Mouse (Mus musculus) myocyte (in vitro differentiated cells): ENCODE measurements at regions not wholly inside any gene's neighbourhood (a gene's known extent, or its start where the extent isn't known, plus 50 kb on each side); places are given as distances from the start of the nearest gene placed in this dataset.

ENCODE experiments used
- H3K27me3 ChIP-seq: one replicate; pipeline ENCODE4 v1.6.1; 2011; ENCODE audit not compliant: control insufficient read depth, insufficient read depth, insufficient read length
- H3K36me3 ChIP-seq: one replicate; pipeline ENCODE4 v1.6.1; 2011; ENCODE audit not compliant: control insufficient read depth, insufficient read depth
- H3K4me2 ChIP-seq: one replicate; pipeline ENCODE4 v1.6.1; 2011; ENCODE audit warnings: low read depth, control low read depth
- H3K4me3 ChIP-seq: one replicate; pipeline ENCODE4 v1.5.1; 2011; ENCODE audit warnings: mild to moderate bottlenecking, control low read depth, moderate library complexity
- H3K79me2 ChIP-seq: one replicate; pipeline ENCODE4 v1.6.1; 2011; ENCODE audit not compliant: control insufficient read depth, insufficient read depth
- H3ac ChIP-seq: one replicate; pipeline ENCODE4 v1.6.1; 2011; ENCODE audit not compliant: control insufficient read depth, insufficient read length
- CEBPB ChIP-seq: IDR thresholded peaks from 2 replicates; pipeline ENCODE4 v1.6.1; 2011; ENCODE audit warnings: mild to moderate bottlenecking, moderate library complexity; ENCODE audit not compliant: poor library complexity, insufficient read depth, severe bottlenecking
- E2F4 ChIP-seq: IDR thresholded peaks from one replicate; pipeline ENCODE4 v1.6.1; 2011; ENCODE audit warnings: mild to moderate bottlenecking, control low read depth, moderate library complexity; ENCODE audit not compliant: insufficient read depth
- MAX ChIP-seq: IDR thresholded peaks from one replicate; pipeline ENCODE4 v1.6.1; 2011; ENCODE audit warnings: low read depth, mild to moderate bottlenecking, control low read depth
- MYOD1 ChIP-seq, 3 experiments: IDR thresholded peaks; one replicate each; pipeline ENCODE4 v1.6.1; 2011; ENCODE audit warnings: control low read depth in 2 of 3, low read depth in 2 of 3, mild to moderate bottlenecking in 2 of 3, moderate library complexity in 1 of 3; ENCODE audit not compliant: insufficient read length in 2 of 3, control insufficient read depth in 1 of 3
- MYOG ChIP-seq, 3 experiments: IDR thresholded peaks; one replicate each; pipeline ENCODE4 v1.6.1; 2011; ENCODE audit warnings: control low read depth in 2 of 3, low read depth in 2 of 3, mild to moderate bottlenecking in 2 of 3; ENCODE audit not compliant: insufficient read length in 2 of 3, control insufficient read depth in 1 of 3, insufficient read depth in 1 of 3
- POLR2A ChIP-seq: IDR thresholded peaks from one replicate; pipeline ENCODE4 v1.6.1; 2011; ENCODE audit warnings: low read depth, mild to moderate bottlenecking, control low read depth, moderate library complexity; ENCODE audit not compliant: insufficient read length
- POLR2AphosphoS2 ChIP-seq: IDR thresholded peaks from one replicate; pipeline ENCODE4 v1.6.1; 2011; ENCODE audit warnings: low read depth, control low read depth; ENCODE audit not compliant: insufficient read length
- REST ChIP-seq: IDR thresholded peaks from one replicate; pipeline ENCODE4 v1.6.1; 2011; ENCODE audit warnings: mild to moderate bottlenecking, control low read depth, moderate library complexity; ENCODE audit not compliant: insufficient read depth, insufficient read length
- SRF ChIP-seq: IDR thresholded peaks from one replicate; pipeline ENCODE4 v1.6.1; 2011; ENCODE audit warnings: low read depth; ENCODE audit not compliant: control insufficient read depth, insufficient read length
- TCF12 ChIP-seq: IDR thresholded peaks from one replicate; pipeline ENCODE4 v1.6.1; 2011; ENCODE audit warnings: mild to moderate bottlenecking, control low read depth; ENCODE audit not compliant: poor library complexity, insufficient read depth, severe bottlenecking
- TCF3 ChIP-seq: IDR thresholded peaks from one replicate; pipeline ENCODE4 v1.6.1; 2011; ENCODE audit warnings: low read depth, control low read depth; ENCODE audit not compliant: insufficient read length
- USF1 ChIP-seq: IDR thresholded peaks from one replicate; pipeline ENCODE4 v1.6.1; 2011; ENCODE audit warnings: low read depth, mild to moderate bottlenecking, control low read depth, moderate library complexity

GRCm38 (mm10) chr4:94437717-94438435, 118.5 kb upstream of the Gm10306 start:
- Histone ChIP-seq H3K36me3 (no peaks in the 10 kb centered on the region), H3K4me2 (peak overlapping the region; percentile 38), H3K79me2 (no peaks in the 10 kb centered on the region), H3K27me3 (no peaks in the 10 kb centered on the region), H3ac (no peak overlapping the region), H3K4me3 (no peak overlapping the region)
- TF ChIP-seq SRF, result no peak
- peak; percentile 21 to 86 (median 36) for TF ChIP-seq MYOG (IDR thresholded peaks at IDR 0.05; ENCODE audit: control insufficient read depth in 1 of 3, insufficient read depth in 1 of 3, insufficient read length in 2 of 3, low read depth in 2 of 3)
- no peak for TF ChIP-seq POLR2A
- peak; percentile 21 for TF ChIP-seq TCF12
- TF ChIP-seq MYOD1 (IDR thresholded peaks at IDR 0.05; ENCODE audit: control insufficient read depth in 1 of 3, insufficient read length in 2 of 3, low read depth in 2 of 3), result peak in 2 of 3 experiments; percentile 65 to 78

- no peaks in the 10 kb centered on the region for H3K36me3 ChIP-seq
- TF ChIP-seq SRF (no peak), MAX (no peak), POLR2A (no peak), CEBPB (no peak), TCF3 (no peak), USF1 (no peak), E2F4 (no peak), TCF12 (no peak), MYOD1 (IDR thresholded peaks at IDR 0.05; ENCODE audit: control insufficient read depth in 1 of 3, insufficient read length in 2 of 3, low read depth in 2 of 3) (no peak), POLR2AphosphoS2 (no peak), MYOG (IDR thresholded peaks at IDR 0.05; ENCODE audit: control insufficient read depth in 1 of 3, insufficient read depth in 1 of 3, insufficient read length in 2 of 3, low read depth in 2 of 3) (no peak), REST (no peak)
- no peaks in the 10 kb centered on the region for H3K27me3 ChIP-seq
- no peak overlapping the region for H3ac ChIP-seq
- H3K79me2 ChIP-seq, result no peaks in the 10 kb centered on the region
- no peak overlapping the region for H3K4me2 ChIP-seq
- no peak overlapping the region for H3K4me3 ChIP-seq
Observed at GRCm38 (mm10) chr4:94439159-94439836, 117.0 kb upstream of the Gm10306 start.

GRCm38 (mm10) chr4:94446604-94447003, 109.7 kb upstream of the Gm10306 start:
- no peaks in the 10 kb centered on the region for H3K27me3 ChIP-seq
- H3K4me3 ChIP-seq, result no peak overlapping the region
- H3K36me3 ChIP-seq, result no peaks in the 10 kb centered on the region
- no peak overlapping the region for H3ac ChIP-seq
- no peak overlapping the region for H3K4me2 ChIP-seq
- no peaks in the 10 kb centered on the region for H3K79me2 ChIP-seq
- TF ChIP-seq TCF12, result no peak
- TF ChIP-seq SRF, result no peak
- no peak for TF ChIP-seq USF1
- no peak for TF ChIP-seq POLR2AphosphoS2
- TF ChIP-seq MAX, result no peak
- no peak for TF ChIP-seq CEBPB
- TF ChIP-seq POLR2A, result no peak
